Mouse (Mus musculus) right cerebral cortex, adult 2 months (tissue): ENCODE data around the gene Arid1b.

Experiments
- DNase-seq, 2 experiments: peaks; one replicate each; pipeline ENCODE4 v3.0.0; 2021 to 2022; ENCODE audit warnings: low spot score in 2 of 2

Gene Arid1b

GRCm38 (mm10) chr17:5057286-5057685, 63.2 kb downstream of the Arid1b start:
- no peak for DNase-seq

GRCm38 (mm10) chr17:5057944-5058720, 64.0 kb downstream of the Arid1b start:
- DNase-seq, result peak; percentile 26 to 42

GRCm38 (mm10) chr17:5059092-5059601, 65.0 kb downstream of the Arid1b start:
- no peak for DNase-seq

- no peak for DNase-seq
Observed at GRCm38 (mm10) chr17:5060515-5061084, 66.5 kb downstream of the Arid1b start.

GRCm38 (mm10) chr17:5061183-5061582, 67.1 kb downstream of the Arid1b start:
- no peak for DNase-seq

GRCm38 (mm10) chr17:5061593-5061992, 67.5 kb downstream of the Arid1b start:
- DNase-seq, result no peak

- no peak for DNase-seq
Observed at GRCm38 (mm10) chr17:5063471-5064176, 69.5 kb downstream of the Arid1b start.

GRCm38 (mm10) chr17:5064777-5065176, 70.6 kb downstream of the Arid1b start:
- DNase-seq, result no peak

- no peak for DNase-seq
Observed at GRCm38 (mm10) chr17:5065270-5065669, 71.1 kb downstream of the Arid1b start.

GRCm38 (mm10) chr17:5066835-5067234, 72.7 kb downstream of the Arid1b start:
- DNase-seq, result no peak

GRCm38 (mm10) chr17:5067264-5067663, 73.1 kb downstream of the Arid1b start:
- no peak for DNase-seq

- DNase-seq, result no peak
Observed at GRCm38 (mm10) chr17:5070399-5070798, 76.3 kb downstream of the Arid1b start.

GRCm38 (mm10) chr17:5072539-5072938, 78.4 kb downstream of the Arid1b start:
- DNase-seq, result no peak

GRCm38 (mm10) chr17:5074752-5075506, 80.8 kb downstream of the Arid1b start:
- DNase-seq, result no peak

- DNase-seq, result no peak
Observed at GRCm38 (mm10) chr17:5077996-5078395, 83.9 kb downstream of the Arid1b start.

GRCm38 (mm10) chr17:5078576-5078975, 84.4 kb downstream of the Arid1b start:
- DNase-seq, result no peak

GRCm38 (mm10) chr17:5080884-5081419, 86.8 kb downstream of the Arid1b start:
- no peak for DNase-seq

- DNase-seq, result no peak
Observed at GRCm38 (mm10) chr17:5082274-5082673, 88.1 kb downstream of the Arid1b start.

- DNase-seq, result no peak
Observed at GRCm38 (mm10) chr17:5083497-5083896, 89.4 kb downstream of the Arid1b start.

GRCm38 (mm10) chr17:5084139-5084538, 90.0 kb downstream of the Arid1b start:
- no peak for DNase-seq

- DNase-seq, result no peak
Observed at GRCm38 (mm10) chr17:5085004-5085403, 90.9 kb downstream of the Arid1b start.

- DNase-seq, result no peak
Observed at GRCm38 (mm10) chr17:5085942-5086341, 91.8 kb downstream of the Arid1b start.
